Mouse (Mus musculus) B cell, adult 2 months (primary cell): Measurements from ENCODE around the gene C2cd5.
"Not testable (repeated sequence)": the region's sequence is repeated elsewhere in the genome, so short reads cannot be mapped to it uniquely, and the experiment has no call there.

Experiments used
- DNase-seq, 2 experiments: peaks; one replicate each; pipeline ENCODE4 v3.0.0; 2022

C2cd5 gene

DNA sequence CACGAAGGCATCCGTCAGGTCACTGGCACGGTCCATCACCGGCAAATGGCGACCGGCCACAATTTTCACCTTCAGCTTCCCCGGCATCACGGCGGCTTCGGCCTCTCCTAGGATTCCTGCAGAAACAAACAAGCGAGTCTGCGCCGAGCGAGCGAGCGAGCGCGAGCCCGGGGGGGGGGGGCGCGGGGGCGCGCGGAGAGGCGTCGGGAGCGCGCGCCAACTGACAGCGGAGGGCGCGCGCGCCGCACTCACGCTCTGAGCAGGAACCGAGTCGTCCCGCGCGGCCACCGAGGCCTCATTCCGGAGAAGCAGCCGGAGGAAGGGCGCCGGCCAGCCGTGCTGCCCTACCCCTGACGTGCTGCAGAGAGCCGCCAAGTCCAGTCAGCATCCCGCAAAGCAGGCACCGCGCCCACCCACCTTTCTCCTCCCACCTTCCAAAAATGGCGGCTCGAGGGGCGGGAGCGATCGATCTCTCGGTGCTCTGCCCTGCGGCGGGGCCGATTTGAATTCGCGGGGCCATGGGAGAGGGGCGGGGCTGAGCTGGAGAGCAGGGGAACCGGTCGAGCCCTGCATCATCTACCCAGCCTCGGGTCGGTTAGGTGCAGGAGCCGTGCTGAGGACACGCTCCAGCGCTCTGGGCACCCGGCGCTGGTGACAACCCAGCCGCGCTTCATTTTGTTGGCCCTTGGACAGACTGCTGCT lies at the start of gene C2cd5:
Gene C2cd5, minus strand, starts transcription at position 461 of the 702 bp plus-strand sequence.
- DNase-seq = peak; percentile 97 to 98

DNA sequence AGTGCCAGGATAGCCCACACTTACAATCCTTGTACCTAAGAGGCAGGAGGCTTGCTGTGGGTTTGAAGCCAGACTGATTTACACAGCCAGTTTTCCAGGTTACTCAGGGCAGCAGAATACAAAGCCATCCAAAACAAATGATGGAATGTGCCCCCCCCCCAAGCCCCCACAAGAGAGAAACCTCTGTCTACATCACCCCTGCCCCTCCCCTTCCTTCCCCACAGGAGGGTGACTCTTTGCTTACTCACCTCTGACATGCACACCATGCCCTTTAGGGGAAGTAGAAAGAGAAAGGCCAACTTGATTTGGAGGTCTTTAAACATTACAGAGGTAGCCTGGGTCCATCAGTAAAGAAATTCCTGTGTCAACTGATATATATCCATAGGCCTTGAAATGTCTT lies 48.9 kb upstream of the C2cd5 start:
- peak in 1 of 2 experiments; percentile 50 for DNase-seq

DNA sequence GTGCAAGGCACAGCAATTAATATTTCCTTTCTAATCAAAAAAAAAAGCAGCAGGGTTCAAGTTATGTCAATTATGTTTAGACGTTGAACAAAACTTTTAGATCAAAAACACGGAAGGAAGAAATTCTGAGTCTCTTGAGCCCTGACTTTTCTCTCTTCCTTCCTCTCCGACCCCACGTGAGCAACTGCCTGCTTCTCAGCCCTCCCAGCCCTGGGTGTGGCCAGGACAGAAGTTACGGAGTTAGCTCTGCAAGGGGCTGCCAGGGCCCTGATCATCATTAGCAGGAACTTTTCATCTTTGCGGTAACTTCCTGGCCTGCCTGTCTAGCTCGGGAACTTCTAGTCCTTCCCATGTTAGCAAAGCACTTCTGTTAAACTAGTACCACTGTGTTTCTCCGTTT lies 46.8 kb upstream of the C2cd5 start:
- peak; percentile 77 to 82 for DNase-seq

DNA sequence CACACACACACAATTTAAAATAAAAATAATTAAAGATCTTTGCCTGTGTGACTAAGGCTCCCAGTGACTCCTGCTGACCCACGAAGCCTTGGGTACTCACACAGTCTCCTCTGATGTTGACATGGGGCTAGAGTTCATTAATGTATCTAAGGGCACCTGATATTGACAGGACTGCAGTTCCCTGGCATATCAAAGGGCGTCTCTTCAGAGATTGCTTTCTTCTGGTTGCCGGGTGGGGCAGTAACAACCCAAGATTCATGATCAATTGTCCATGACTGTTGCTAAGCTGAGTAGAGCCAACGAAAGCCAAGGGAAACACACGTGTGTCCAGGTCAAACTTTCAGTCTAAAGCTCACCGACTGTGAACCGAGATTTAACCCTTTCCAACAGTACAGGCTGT lies 45.1 kb upstream of the C2cd5 start:
- peak; percentile 70 to 78 for DNase-seq

DNA sequence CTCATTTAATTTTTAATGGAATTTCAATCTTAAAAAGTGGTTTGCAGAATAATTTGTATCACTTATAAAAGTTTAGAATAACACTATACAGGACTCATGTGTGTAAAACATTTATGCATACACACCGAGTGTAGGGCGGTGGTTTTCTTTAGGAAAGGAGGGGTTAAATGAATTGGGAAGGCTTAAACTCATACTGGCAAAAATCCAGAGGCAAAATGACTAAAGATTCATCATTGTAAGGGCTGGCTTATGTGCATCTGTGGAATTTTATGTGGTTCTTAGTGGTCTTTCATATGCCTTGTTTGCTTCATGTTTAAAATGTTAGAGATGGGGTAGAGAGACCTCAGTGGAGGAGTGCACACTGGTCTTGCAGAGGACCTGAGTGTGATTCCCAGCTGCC lies 44.6 kb upstream of the C2cd5 start:
- DNase-seq = no peak

DNA sequence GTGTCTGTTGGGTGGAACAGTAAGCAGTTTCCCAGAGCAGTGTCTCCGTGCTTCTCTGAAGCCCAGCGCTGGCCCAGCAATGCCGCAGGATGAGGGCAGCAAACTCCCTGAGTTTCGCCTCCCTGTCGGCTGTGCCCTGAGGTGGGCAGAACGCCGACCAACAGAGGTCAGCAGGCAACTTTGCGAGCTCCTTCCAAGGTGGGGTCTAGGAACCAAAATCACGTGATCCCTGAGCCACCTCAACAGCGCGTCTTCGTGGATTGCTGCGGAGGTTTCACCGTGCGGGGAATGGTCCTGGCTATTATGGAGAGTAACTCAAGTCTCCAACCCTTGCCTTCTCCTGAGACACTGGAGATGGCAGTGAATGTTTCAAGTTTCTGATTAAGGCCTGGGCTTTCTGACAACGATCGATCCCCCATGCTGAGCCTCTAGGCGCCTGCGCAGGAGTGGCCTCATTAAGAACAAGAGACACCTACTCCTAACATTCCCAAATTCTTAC lies 43.9 kb upstream of the C2cd5 start:
- no peak for DNase-seq

DNA sequence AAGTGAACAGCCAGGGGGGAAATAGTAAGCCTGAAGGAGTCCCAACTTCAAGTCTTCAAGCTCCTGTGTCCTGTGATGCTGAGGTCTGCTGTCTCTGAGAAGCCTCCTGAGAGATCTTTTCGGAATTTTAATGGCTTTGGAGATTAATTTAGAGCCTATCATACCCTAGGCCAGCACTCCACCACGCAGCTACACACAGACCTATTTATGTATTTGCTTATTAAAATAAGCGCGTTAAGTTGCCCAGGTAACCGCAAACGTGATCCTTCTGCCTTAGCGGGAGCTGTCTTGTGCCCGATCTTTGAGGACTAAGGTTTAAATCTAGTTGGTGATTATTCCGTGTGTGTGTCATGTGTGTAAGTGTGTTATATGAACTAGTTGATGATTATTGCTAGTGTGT lies 43.4 kb upstream of the C2cd5 start:
- DNase-seq = no peak

DNA sequence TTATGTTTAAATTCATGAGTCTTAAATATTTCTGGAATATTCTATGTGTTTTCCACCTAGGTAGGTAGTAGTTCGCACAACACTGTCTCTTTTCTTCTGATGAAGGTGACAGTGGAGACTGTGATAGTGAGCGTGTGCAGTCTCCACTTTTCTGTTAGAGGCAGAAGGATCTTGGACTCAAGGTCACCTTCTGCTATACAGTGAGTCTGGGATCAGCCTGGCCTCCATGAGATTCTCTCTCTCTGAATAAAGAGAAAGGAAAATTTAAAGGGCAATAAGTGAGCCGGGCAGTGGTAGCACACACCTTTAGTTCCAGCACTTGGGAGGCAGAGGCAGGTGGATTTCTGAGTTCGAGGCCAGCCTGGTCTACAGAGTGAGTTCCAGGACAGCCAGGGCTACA lies 42.9 kb upstream of the C2cd5 start:
- DNase-seq = no peak

DNA sequence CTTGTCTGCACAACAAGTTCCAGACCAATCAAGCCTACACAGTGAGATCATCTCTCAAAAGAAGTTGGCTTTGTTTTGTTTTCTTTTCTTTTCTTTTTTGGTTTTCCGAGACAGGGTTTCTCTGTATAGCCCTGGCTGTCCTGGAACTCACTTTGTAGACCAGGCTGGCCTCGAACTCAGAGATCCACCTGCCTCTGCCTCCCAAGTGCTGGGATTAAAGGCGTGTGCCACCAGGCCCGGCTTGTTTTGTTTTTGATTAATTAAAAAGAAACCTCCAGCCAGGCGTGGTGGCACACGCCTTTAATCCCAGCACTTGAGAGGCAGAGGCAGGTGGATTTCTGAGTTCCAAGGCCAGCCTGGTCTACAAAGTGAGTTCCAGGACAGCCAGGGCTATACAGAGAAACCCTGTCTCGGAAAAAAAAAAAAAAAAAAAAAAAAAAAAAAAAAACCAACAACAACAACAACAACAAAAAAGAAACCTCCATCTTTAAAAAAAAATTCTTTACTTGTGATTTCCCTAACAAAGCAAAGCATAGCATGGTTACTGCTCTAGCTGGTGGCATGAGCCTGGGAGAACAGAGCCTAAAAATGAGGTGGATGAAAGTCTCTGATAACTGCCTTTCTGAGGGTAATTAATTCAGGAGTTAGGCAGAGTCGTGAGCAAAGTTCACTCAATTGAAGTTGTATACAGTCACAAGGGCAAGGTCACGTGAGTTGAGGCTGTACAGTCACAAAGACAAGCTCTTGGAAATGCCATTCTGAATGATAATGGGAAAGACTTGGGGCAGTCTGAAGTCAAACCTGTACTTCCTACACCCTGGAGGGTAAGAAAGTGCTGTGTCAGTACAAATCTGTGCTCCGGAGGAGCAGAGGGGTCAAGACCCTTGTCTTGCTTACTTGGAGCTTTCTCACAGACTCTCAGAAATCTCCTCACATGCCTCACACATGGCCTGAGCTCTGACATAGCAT lies 42.0 kb upstream of the C2cd5 start:
- DNase-seq = not testable (repeated sequence)

DNA sequence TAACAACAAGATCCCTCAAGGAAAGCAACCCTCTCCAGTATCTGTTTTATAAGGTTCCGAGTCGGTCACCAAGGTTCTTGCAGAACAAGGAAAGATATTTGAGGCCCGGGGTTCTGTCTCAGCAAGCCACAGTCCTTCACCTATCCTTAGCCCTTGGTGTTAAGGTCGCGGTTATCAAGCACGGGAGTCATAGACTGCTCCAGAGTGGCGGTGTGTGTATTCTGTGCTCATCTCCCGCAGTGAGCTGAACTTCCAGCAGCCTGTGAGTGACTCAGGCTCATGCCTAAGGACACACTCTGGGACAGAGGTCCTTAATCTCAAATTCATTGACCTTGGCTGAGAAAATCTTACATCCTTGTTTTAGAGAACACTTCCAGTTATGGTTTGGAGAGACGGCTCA lies 40.9 kb upstream of the C2cd5 start:
- no peak for DNase-seq

DNA sequence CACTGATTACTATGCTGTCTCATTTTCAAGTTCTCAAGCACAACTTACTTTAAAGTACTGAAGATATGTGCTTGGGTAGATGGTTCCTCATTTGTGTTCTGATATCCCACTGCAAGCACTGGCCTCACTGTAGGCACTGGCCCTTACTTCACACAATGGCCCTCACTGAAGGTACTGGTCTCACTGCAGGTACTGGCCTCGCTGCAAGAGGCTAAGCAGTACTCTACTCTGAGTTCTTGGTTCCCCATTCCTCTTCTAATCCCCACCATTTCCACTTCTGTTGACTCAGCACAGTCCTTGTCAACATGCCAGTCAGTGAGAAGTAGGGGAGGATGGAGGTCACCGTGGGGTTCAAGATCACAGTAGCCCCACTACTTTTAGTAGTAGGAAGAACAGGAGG lies 39.5 kb upstream of the C2cd5 start:
- DNase-seq = no peak

DNA sequence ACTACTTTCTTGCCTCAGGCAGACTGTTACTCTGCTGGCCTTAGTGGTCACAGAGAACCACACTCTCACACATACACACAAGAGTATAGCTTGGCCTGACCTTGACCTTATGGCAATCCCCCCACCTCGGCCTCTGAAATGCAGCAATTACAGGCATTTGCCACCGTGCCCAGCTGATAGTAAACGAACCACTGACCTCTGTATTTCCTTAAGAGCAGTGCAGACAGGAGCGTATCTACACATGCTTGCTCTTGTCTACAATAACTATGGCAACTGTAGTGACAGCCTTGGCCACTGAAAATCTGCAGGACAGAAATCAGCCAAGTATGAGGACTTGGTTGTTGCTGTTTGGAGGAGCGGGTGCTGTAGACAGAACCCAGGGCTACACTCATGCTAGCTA lies 37.4 kb upstream of the C2cd5 start:
- no peak for DNase-seq

DNA sequence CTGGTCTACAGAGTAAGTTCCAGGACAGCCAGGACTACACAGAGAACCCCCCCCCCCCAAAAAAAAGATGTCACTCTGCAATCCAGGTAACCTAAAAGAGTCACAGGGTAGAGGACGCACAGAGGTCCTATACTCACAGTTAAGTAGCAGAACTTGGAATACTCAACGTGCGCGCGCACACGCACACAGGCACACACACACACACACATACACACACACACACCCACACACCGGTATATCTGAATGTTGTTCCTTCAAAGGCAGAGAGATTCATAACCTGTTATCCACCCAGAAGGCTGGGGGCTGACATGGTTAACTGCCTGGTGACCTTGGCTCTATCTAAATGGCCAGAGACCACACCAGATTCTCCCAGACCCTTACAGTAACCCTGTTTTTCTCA lies 36.7 kb upstream of the C2cd5 start:
- DNase-seq = no peak

DNA sequence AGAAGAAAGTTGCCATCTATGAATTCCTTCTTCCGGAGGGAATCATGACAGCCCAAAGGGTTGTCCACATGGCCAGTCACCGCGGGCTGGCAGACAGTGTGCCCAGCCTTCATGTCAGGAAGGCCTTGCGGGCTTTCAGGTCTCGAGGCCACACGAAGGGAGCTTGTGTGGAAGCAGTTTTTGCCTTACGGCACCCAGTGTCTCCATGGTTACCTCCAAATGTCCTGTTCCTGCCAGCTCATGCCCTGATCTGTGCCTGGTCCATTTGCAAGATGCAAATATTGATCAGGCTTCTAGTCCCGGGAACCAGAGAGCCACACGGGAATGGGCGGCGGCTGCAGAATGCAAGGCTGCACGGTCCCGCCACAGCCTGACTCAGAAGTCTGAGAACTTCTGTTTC lies 35.2 kb upstream of the C2cd5 start:
- no peak for DNase-seq

DNA sequence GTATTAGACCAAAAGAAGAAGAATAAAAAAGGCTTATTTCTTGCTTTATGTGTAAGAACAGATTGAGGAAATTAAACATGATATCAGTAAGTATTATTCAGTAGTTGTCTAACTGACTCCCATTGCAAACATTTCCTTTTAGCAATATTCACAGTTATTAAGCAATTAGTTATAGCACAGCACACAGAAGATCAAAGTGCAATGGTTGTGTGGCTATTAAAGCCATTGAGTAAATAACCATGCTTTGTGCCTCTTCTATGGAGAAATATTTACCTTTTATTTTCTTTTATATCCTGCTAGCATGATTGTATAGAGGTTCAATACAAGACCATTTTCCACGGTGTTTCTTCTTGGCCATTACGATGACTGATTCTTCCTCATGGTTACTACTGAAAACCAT lies 33.2 kb upstream of the C2cd5 start:
- no peak for DNase-seq

DNA sequence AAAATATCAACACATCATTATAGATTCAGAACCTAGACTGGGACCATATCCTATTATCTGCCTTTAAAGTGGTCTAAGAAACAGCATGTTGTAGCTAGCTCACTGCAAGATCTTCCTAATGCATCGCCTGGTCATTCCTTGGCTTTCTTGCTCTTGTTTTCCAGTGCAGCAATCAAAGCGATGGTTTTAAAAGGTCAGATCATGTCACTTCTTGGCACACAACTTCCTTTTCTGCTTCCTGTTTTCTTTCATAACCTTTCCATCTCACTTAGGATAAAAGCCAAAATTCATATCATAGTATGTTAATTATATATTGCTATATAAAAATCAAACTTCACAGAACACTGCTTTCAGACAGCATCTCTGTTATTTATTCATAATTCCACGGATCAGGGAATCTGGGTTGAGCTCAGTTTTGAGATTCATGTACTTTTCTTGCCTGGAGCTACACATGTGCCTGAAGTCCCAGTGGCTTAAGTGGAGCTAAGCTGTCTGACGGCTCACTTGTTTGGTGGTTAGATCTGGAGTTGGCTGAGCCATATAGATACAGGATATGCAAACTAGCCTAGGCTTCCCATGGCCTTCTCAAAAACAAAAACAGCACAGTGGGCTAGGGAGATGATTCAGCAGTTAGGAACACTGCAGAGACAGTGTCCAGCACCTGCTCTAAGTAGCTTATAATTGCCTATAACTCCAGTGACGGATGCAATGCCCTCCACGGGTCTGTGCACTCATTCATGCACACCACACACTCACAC lies 32.1 kb upstream of the C2cd5 start:
- no peak for DNase-seq

DNA sequence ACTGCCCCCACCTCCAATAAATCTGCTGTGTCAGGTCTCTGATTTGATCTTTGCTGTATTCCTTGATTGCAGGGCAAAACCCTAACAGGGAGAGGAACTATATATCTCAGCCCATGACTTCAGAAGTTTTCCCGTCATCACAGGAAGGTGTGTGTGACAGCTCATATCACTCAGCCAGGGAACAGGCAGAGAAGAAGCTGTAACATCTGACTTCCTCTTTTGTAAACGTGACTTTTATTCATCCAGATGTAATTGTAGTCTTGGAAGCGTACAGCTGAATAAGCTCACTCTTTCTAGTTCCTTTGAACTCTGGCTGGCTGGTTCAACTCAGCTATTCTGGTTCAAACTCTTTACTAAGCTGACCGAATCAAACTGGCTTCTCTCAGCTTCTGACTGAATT lies 30.5 kb upstream of the C2cd5 start:
- no peak for DNase-seq

DNA sequence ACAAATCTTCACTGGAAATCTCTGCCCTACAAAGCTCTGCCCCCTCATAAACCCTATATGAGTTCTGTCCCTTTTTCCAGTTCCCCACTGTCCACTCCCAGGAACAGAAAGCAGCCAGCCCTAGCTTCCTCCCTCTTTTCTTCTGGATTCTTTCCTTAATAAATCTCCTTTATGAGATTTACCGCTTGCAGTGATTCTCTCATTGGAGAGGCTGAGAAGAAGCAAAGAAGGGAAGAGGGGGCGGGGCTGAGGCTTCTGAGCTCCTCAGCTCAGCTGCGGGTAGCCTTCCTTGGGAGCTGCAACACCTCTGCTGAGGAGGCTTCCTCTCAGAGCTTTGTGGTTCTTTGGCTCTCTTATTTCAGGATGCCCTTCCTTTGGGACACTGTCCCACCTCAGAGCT lies 30.0 kb upstream of the C2cd5 start:
- DNase-seq = no peak

DNA sequence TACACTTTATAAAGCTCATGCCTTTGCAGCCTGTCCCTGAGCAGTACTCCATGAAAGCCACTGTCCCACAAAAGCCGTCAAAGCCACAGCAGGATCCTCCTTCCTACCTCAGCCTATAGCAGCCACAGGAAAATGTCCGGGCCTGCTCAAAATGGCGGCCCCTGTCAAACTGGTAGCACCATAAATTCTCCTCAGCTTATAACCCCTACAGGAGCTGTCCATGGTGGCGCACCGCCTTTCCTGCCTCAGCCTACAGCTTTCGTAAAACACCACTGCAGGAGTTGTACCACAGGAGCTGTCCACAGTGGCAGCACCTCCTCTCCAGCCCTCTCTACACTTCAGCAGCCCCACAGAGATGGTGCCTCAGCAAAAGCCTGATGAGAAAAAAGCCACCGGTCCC lies 29.5 kb upstream of the C2cd5 start:
- no peak for DNase-seq

DNA sequence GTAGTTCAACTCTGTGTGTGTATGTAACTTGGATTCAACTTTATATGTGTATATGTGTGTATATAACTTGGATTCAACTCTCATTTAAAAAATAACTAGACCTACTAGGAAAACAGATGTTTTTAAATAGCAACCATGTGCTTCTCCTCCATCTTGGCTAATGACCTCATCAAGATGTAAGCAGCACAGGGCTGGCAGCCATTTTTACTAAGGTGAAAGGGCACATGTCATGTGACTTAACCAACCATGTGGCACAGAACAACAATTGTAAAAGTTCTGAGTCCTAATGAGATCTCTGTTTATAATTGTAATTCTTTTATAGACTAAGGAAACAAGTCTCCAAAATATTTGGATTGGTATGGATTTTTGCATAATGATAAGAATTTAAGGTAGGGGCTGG lies 25.8 kb upstream of the C2cd5 start:
- DNase-seq = no peak

DNA sequence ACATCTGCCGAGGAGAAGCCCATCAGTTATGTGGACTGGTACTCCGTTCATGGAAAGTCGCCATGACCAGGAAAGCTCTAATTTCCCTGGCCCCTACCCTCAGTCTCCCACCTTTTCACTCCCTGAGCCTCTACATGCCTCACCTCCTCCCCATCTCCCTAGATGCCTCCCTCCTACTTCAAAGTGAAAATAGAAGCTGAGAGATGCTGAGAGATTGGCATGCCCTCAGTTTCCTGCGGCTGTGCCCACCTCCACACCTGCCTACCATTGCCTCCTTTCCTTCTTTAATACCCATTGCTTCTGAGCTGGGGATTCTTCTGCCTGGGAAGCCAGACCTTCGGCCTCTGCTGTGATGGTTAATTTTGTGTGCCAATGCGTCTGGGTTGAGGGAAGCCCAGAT lies 19.4 kb upstream of the C2cd5 start:
- DNase-seq = no peak

DNA sequence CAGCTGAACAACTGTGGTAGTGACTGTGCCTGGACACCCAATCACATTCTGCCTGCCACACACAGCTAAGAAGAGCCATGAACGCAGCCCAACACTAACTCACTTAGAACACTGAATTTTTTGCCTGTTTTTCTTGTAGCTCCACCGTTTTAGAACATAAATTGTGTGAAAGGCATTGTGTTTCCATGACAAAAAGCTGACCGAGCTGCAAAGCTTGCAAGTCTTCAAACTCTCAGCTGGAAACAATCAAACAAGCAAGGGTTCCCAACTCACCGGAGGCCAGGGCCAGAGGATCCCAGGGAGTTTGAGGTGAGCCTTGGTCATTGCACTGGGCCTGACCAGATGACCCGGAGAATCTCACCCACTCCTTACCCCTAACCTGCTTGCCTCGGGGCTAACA lies 16.8 kb upstream of the C2cd5 start:
- DNase-seq = no peak

DNA sequence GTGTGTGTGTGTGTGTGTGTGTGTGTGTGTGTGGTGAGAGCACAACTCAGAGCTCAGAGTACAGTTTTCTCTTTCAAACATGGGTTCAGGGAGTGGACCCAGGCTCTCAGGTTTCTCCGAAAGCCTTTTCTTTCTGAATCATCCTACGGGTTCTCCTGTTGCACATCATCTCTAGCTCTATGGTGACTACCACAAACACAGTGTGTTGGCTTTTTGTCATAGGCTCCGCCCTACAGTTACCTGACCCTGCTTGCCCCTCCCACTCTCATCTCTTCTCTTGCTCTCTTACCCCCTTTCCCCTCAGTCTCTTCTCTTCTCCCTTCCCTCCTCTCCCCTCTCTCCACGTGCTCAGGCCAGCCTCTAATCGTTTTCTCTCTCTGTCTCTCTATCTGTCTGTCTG lies 15.6 kb upstream of the C2cd5 start:
- peak in 1 of 2 experiments; percentile 6 for DNase-seq
